Mouse (Mus musculus) intestine, embryonic 14.5 days (tissue): ENCODE measurements around the gene Pigw. TPM values are rescaled to one million over a fixed set of nuclear protein-coding genes. Genes with fewer than 3 reads are reported as not detected.

Source experiments
- ATAC-seq: fragments of 200-750 bp; cut with Nextera tagmentation; replicated peaks from 2 replicates; pipeline ENCODE4 v1.8.0; 2017; ENCODE audit warnings: low read depth, moderate number of reproducible peaks, moderate TSS enrichment, moderate library complexity; ENCODE audit not compliant: low FRiP score, low TSS enrichment
- DNase-seq: peaks from one replicate; pipeline ENCODE4 v3.0.0-alpha.2; 2018; ENCODE audit warnings: low spot score
- H3K27ac ChIP-seq: fragments of 300-500 bp; sonication (generic); 2 replicates; pipeline ENCODE4 v1.5.1; 2014; ENCODE audit warnings: low read depth, mild to moderate bottlenecking, control low read depth
- H3K27me3 ChIP-seq: fragments of 300-500 bp; sonication (generic); replicated peaks from 2 replicates; pipeline ENCODE4 v1.6.1; 2014; ENCODE audit warnings: low read length, control low read depth; ENCODE audit not compliant: control insufficient read depth, insufficient read depth
- H3K36me3 ChIP-seq: fragments of 300-500 bp; sonication (generic); 2 replicates; pipeline ENCODE4 v1.6.1; 2014; ENCODE audit warnings: low read length, control low read depth; ENCODE audit not compliant: control insufficient read depth, insufficient read depth
- H3K4me1 ChIP-seq: fragments of 300-500 bp; sonication (generic); replicated peaks from 2 replicates; pipeline ENCODE4 v1.6.1; 2014; ENCODE audit warnings: low read length, control low read depth, mixed read lengths; ENCODE audit not compliant: control insufficient read depth, insufficient read depth
- H3K4me2 ChIP-seq: fragments of 300-500 bp; sonication (generic); 2 replicates; pipeline ENCODE4 v1.6.1; 2014; ENCODE audit warnings: low read length
- H3K4me3 ChIP-seq: fragments of 300-500 bp; sonication (generic); 2 replicates; pipeline ENCODE4 v1.5.1; 2014; ENCODE audit warnings: low read depth, low read length, control low read depth, mixed read lengths
- H3K9ac ChIP-seq: fragments of 300-500 bp; sonication (generic); 2 replicates; pipeline ENCODE4 v1.6.1; 2014; ENCODE audit warnings: mild to moderate bottlenecking, low read length
- H3K9me3 ChIP-seq: fragments of 300-500 bp; sonication (generic); 2 replicates; pipeline ENCODE4 v1.6.1; 2016; ENCODE audit warnings: low read length, control low read depth; ENCODE audit not compliant: control insufficient read depth
- WGBS: fragments of 180-500 bp; shearing (Covaris S2); extraction: QIAGEN DNeasy Blood & Tissue Kit; methylation state at CpG from one replicate; pipeline ENCODE4 v1.1.7; 2014; 5-methylcytosine and 5-hydroxymethylcytosine counted together
- polyA plus RNA-seq: library from polyadenylated mRNA; unstranded; fragments of >200 nt; fragmentation: Nextera tagmentation; extraction: Ambion mirVana; gene quantifications from 2 replicates; pipeline ENCODE4 v1.2.1, GENCODE M21; 2014

Pigw gene
- polyA plus RNA-seq: 3.6 and 4.0 TPM in 2 replicates

- Histone ChIP-seq H3K9me3 (no peaks in the 10 kb centered on the region), H3K27me3 (no peaks in the 10 kb centered on the region), H3K9ac (peak within 1 kb of the TSS; percentile 86), H3K4me2 (peak within 1 kb of the TSS; percentile 96), H3K36me3 (peaks cover 14% of the 10 kb centered on the region), H3K4me1 (peaks cover 7% of the 10 kb centered on the region; the same call in 1 of the 2 replicates), H3K27ac (peak within 1 kb of the TSS; percentile 91), H3K4me3 (peak within 1 kb of the TSS; percentile 63)
- under 1% methylated on average over 80 of the region's 81 CpGs for WGBS
- ATAC-seq: peak; percentile 96
- peak; percentile 85 for DNase-seq
These were observed at the start of gene Pigw, which contains the start of gene Myo19 for GRCm38 (mm10) chr11:84879772-84880464. Gene Pigw, minus strand, starts transcription at chr11:84880285. Gene Myo19, plus strand, starts transcription at chr11:84880148.

GRCm38 (mm10) chr11:84920981-84921380 lies 40.9 kb upstream of the Pigw start:
- Histone ChIP-seq H3K4me2 (no peak overlapping the region), H3K4me3 (no peak overlapping the region), H3K27ac (no peak overlapping the region), H3K36me3 (no peaks in the 10 kb centered on the region), H3K9me3 (no peaks in the 10 kb centered on the region), H3K27me3 (no peaks in the 10 kb centered on the region), H3K4me1 (no peaks in the 10 kb centered on the region), H3K9ac (no peak overlapping the region)
- DNase-seq (no peak), ATAC-seq (no peak)
- 84% methylated on average over 8 of the region's 8 CpGs for WGBS

- H3K27ac ChIP-seq: no peak overlapping the region
- no peaks in the 10 kb centered on the region for H3K9me3 ChIP-seq
- 0 out of 2 replicates have a peak, but pooled peaks cover 4% of the 10 kb centered on the region for H3K4me1 ChIP-seq
- H3K27me3 ChIP-seq: no peaks in the 10 kb centered on the region
- no peak overlapping the region for H3K4me3 ChIP-seq
- H3K36me3 ChIP-seq: no peaks in the 10 kb centered on the region
- no peak for ATAC-seq
- DNase-seq: no peak
- no peak overlapping the region for H3K9ac ChIP-seq
- WGBS: 70% methylated on average over 7 of the region's 7 CpGs
- H3K4me2 ChIP-seq: no peak overlapping the region
These were observed 39.9 kb upstream of the Pigw start for GRCm38 (mm10) chr11:84919951-84920350.

GRCm38 (mm10) chr11:84919276-84919675 lies 39.2 kb upstream of the Pigw start:
- Histone ChIP-seq H3K4me1 (0 out of 2 replicates have a peak, but pooled peaks cover 4% of the 10 kb centered on the region), H3K27me3 (no peaks in the 10 kb centered on the region), H3K36me3 (no peaks in the 10 kb centered on the region), H3K4me3 (no peak overlapping the region), H3K9ac (no peak overlapping the region), H3K4me2 (no peak overlapping the region), H3K9me3 (no peaks in the 10 kb centered on the region), H3K27ac (no peak overlapping the region)
- 49% methylated on average over 3 of the region's 3 CpGs for WGBS
- DNase-seq: no peak
- no peak for ATAC-seq

- Histone ChIP-seq H3K4me2 (peak overlapping the region; percentile 33), H3K4me1 (0 out of 2 replicates have a peak, but pooled peaks cover 4% of the 10 kb centered on the region), H3K4me3 (no peak overlapping the region), H3K9me3 (no peaks in the 10 kb centered on the region), H3K9ac (peak overlapping the region; percentile 4; the same call in 1 of the 2 replicates), H3K27ac (no peak overlapping the region), H3K36me3 (peaks cover 6% of the 10 kb centered on the region; the same call in 1 of the 2 replicates), H3K27me3 (no peaks in the 10 kb centered on the region)
- WGBS: 7% methylated on average over 16 of the region's 16 CpGs
- no peak for ATAC-seq
- DNase-seq: peak; percentile 94
These were observed 38.3 kb upstream of the Pigw start for GRCm38 (mm10) chr11:84918425-84918824.

- H3K36me3 ChIP-seq: peaks cover 22% of the 10 kb centered on the region
- ATAC-seq: no peak
- peak overlapping the region; percentile 72 for H3K4me3 ChIP-seq
- WGBS: 59% methylated on average over 7 of the region's 7 CpGs
- H3K4me2 ChIP-seq: peak overlapping the region; percentile 47
- no peaks in the 10 kb centered on the region for H3K27me3 ChIP-seq
- peak overlapping the region; percentile 65; the same call in 1 of the 2 replicates for H3K9ac ChIP-seq
- no peaks in the 10 kb centered on the region for H3K9me3 ChIP-seq
- H3K4me1 ChIP-seq: 0 out of 2 replicates have a peak, but pooled peaks cover 4% of the 10 kb centered on the region
- no peak overlapping the region for H3K27ac ChIP-seq
- DNase-seq: no peak
These were observed 36.7 kb upstream of the Pigw start for GRCm38 (mm10) chr11:84916703-84917300.

GRCm38 (mm10) chr11:84916053-84916702 lies 36.1 kb upstream of the Pigw start, which contains the start of gene Znhit3:
Gene Znhit3, minus strand, starts transcription at chr11:84916366.
- Histone ChIP-seq H3K27ac (no peak within 1 kb of the TSS), H3K36me3 (peaks cover 28% of the 10 kb centered on the region)
- WGBS: 4% methylated on average over 34 of the region's 34 CpGs

GRCm38 (mm10) chr11:84914673-84915072 lies 34.6 kb upstream of the Pigw start:
- ATAC-seq (no peak), DNase-seq (no peak)
- peaks cover 41% of the 10 kb centered on the region for H3K36me3 ChIP-seq
- no peaks in the 10 kb centered on the region for H3K9me3 ChIP-seq
- no peak overlapping the region for H3K9ac ChIP-seq
- no peak overlapping the region for H3K27ac ChIP-seq
- H3K4me2 ChIP-seq: no peak overlapping the region
- H3K4me3 ChIP-seq: no peak overlapping the region
- WGBS: 81% methylated on average over 5 of the region's 5 CpGs
- 0 out of 2 replicates have a peak, but pooled peaks cover 4% of the 10 kb centered on the region for H3K4me1 ChIP-seq
- H3K27me3 ChIP-seq: no peaks in the 10 kb centered on the region

More at GRCm38 (mm10) chr11:84916053-84916702, 36.1 kb upstream of the Pigw start, which contains the start of gene Znhit3:
- 0 out of 2 replicates have a peak, but pooled peaks cover 4% of the 10 kb centered on the region for H3K4me1 ChIP-seq
- no peaks in the 10 kb centered on the region for H3K27me3 ChIP-seq
- peak within 1 kb of the TSS; percentile 72 for H3K4me3 ChIP-seq
- peak within 1 kb of the TSS; percentile 65 for H3K9ac ChIP-seq
- DNase-seq (peak; percentile 89), ATAC-seq (peak; percentile 92)
- H3K9me3 ChIP-seq: no peaks in the 10 kb centered on the region
- peak within 1 kb of the TSS; percentile 56 for H3K4me2 ChIP-seq
